Mouse (Mus musculus) liver, postnatal 0 days (tissue): Measurements from ENCODE around the gene 4930507D05Rik. TPM values are rescaled to one million over a fixed set of nuclear protein-coding genes. Genes with fewer than 3 reads are reported as not detected.
A peak's percentile ranks its signal among the peaks of the same experiment; 100 is the strongest.

Experiments used
- ATAC-seq: fragments of 200-750 bp; cut with Nextera tagmentation; 2 replicates; pipeline ENCODE4 v1.8.0; 2017; ENCODE audit warnings: mild to moderate bottlenecking, moderate library complexity
- DNase-seq: peaks from one replicate; pipeline ENCODE4 v3.0.0-alpha.2; 2016
- H3K27ac ChIP-seq: fragments of 300-500 bp; sonication (generic); 2 replicates; pipeline ENCODE4 v1.5.1; 2014; ENCODE audit warnings: antibody characterized with exemption, moderate library complexity, mild to moderate bottlenecking, low read depth
- H3K27me3 ChIP-seq: fragments of 300-500 bp; sonication (generic); 2 replicates; pipeline ENCODE4 v1.6.1; 2014; ENCODE audit warnings: low read length, control low read depth, mixed read lengths; ENCODE audit not compliant: insufficient read depth
- H3K36me3 ChIP-seq: fragments of 300-500 bp; sonication (generic); replicated peaks from 2 replicates; pipeline ENCODE4 v1.6.1; 2014; ENCODE audit warnings: mild to moderate bottlenecking, control low read depth, low read length, moderate library complexity, mixed read lengths; ENCODE audit not compliant: insufficient read depth
- H3K4me1 ChIP-seq: fragments of 300-500 bp; sonication (generic); 2 replicates; pipeline ENCODE4 v1.6.1; 2014; ENCODE audit warnings: antibody characterized with exemption, mild to moderate bottlenecking, control low read depth; ENCODE audit not compliant: insufficient read depth
- H3K4me2 ChIP-seq: fragments of 300-500 bp; sonication (generic); 2 replicates; pipeline ENCODE4 v1.6.1; 2014; ENCODE audit warnings: low read depth, mild to moderate bottlenecking, low read length, moderate library complexity, mixed read lengths
- H3K4me3 ChIP-seq: fragments of 300-500 bp; sonication (generic); 2 replicates; pipeline ENCODE4 v1.5.1; 2014; ENCODE audit warnings: low read depth, low read length
- H3K9ac ChIP-seq: fragments of 300-500 bp; sonication (generic); replicated peaks from 2 replicates; pipeline ENCODE4 v1.6.1; 2014; ENCODE audit warnings: mild to moderate bottlenecking, moderate library complexity
- H3K9me3 ChIP-seq: fragments of 300-500 bp; sonication (generic); 2 replicates; pipeline ENCODE4 v1.6.1; 2016; ENCODE audit warnings: mild to moderate bottlenecking, control low read depth, low read length, mixed read lengths
- CTCF ChIP-seq: sonication (generic); IDR thresholded peaks from 2 replicates; pipeline ENCODE4 v1.5.1; 2016; ENCODE audit warnings: antibody characterized with exemption, low read depth
- EP300 ChIP-seq: IDR thresholded peaks from 2 replicates; pipeline ENCODE4 v1.6.1; 2016; ENCODE audit warnings: antibody characterized with exemption, low read depth, mild to moderate bottlenecking
- WGBS: fragments of 180-500 bp; shearing (Covaris S2); extraction: QIAGEN DNeasy Blood & Tissue Kit; methylation state at CpG from one replicate; pipeline ENCODE4 v1.1.7; 2014; ENCODE audit not compliant: insufficient replicate concordance; 5-methylcytosine and 5-hydroxymethylcytosine counted together
- polyA plus RNA-seq: library from polyadenylated mRNA; unstranded; fragments of >200 nt; fragmentation: Nextera tagmentation; extraction: Ambion mirVana; gene quantifications from 2 replicates; pipeline ENCODE4 v1.2.1, GENCODE M21; 2015

Gene 4930507D05Rik
- polyA plus RNA-seq, 1 experiment from 2014 or later: not detected

DNA sequence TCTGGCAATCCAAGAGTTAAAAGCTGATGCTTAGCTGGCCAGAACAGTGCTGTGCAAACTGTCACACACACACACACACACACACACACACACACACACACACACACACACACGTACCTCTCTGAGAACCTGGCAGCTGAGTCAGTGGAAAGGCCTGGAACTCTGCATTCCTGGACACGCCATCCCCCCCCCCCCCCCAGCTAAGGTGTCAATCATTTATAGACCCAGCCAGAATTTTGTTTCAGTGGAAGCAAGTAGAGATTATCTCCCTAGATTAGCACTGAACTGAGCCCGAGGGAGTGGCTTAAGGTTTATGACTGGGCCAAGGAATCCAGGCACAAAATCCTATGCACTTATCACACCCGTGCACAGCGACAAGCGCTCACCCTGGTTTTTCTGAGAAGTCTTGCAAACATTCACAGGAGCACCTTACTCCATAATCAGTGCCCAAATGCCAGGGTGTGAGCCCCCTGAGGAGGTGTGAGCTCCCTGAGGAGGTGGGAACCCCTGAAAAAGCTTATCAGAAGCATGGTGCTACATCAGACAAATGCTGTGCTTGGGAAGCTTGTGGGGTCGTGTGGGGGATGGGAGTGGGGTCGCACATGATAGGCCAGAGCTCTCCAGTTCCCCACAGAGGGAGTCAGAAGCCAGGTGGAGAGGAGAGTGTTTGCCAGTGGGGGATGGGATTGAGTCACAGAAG is 36.2 kb upstream of the 4930507D05Rik start:
- no peak overlapping the region for H3K27ac ChIP-seq
- H3K4me3 ChIP-seq: no peak overlapping the region
- no peak for TF ChIP-seq EP300
- no peak for TF ChIP-seq CTCF
- no peaks in the 10 kb centered on the region for H3K36me3 ChIP-seq
- DNase-seq: peak; percentile 54
- WGBS: 18% methylated on average over 8 of the region's 8 CpGs
- H3K27me3 ChIP-seq: no peaks in the 10 kb centered on the region
- H3K9ac ChIP-seq: no peak overlapping the region
- no peaks in the 10 kb centered on the region for H3K9me3 ChIP-seq
- H3K4me1 ChIP-seq: peaks cover 5% of the 10 kb centered on the region
- no peak overlapping the region for H3K4me2 ChIP-seq
- ATAC-seq: peak; percentile 54

DNA sequence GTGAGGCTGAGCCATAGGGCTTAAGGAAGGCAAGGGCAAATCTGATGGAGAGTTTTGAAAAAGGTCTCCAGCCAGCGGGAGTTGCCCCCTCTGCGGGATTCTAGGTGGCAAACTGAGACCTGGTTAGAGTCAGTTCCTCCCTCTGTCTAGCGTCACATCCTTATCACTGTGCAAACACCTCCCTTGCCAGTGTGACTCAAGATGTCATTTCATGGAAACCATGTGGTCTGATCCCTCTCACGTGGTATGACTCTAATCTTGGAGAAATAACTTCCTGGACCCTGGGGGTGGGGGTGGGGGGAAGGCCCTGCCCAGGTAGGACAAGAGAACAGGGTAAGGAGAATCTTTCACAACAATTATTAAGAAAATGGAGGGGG is 35.7 kb upstream of the 4930507D05Rik start:
- H3K4me1 ChIP-seq: peaks cover 5% of the 10 kb centered on the region
- no peak overlapping the region for H3K4me3 ChIP-seq
- peak; percentile 47 for ATAC-seq
- H3K9me3 ChIP-seq: no peaks in the 10 kb centered on the region
- 15% methylated on average over 4 of the region's 4 CpGs for WGBS
- H3K4me2 ChIP-seq: no peak overlapping the region
- TF ChIP-seq CTCF (no peak), EP300 (no peak)
- no peak overlapping the region for H3K9ac ChIP-seq
- no peaks in the 10 kb centered on the region for H3K36me3 ChIP-seq
- H3K27ac ChIP-seq: no peak overlapping the region
- no peaks in the 10 kb centered on the region for H3K27me3 ChIP-seq
- no peak for DNase-seq

DNA sequence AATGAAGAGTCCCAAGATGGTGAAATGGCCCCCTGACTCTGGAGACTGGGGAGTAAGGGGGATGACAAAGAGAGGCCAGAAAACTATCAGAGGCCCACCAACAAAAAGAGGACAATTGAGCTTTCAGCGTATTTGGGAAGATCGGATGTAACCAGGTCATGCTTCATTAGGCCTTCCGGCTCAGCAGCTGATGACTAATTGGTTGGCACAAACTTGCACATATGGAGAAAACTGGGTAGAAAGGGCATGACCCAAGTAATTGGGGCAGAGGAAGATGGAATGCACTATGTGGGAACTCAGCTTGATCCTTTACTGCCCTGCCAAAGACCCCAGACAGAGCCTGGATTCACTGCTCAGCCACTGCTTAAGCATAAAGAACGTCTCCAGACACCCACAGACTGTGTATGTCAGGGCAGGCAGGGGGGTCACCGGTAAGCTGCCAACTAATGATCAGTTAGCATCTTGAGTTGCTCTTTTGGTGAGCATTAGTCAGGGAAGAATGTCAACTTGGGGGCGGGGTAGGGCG is 30.4 kb upstream of the 4930507D05Rik start:
- DNase-seq (no peak), ATAC-seq (no peak)
- H3K9ac ChIP-seq: no peak overlapping the region
- no peaks in the 10 kb centered on the region for H3K36me3 ChIP-seq
- no peaks in the 10 kb centered on the region for H3K27me3 ChIP-seq
- no peak overlapping the region for H3K4me2 ChIP-seq
- 80% methylated on average over 7 of the region's 7 CpGs for WGBS
- peaks cover 5% of the 10 kb centered on the region for H3K4me1 ChIP-seq
- no peak for TF ChIP-seq EP300
- H3K4me3 ChIP-seq: no peak overlapping the region
- H3K27ac ChIP-seq: no peak overlapping the region
- H3K9me3 ChIP-seq: no peaks in the 10 kb centered on the region

DNA sequence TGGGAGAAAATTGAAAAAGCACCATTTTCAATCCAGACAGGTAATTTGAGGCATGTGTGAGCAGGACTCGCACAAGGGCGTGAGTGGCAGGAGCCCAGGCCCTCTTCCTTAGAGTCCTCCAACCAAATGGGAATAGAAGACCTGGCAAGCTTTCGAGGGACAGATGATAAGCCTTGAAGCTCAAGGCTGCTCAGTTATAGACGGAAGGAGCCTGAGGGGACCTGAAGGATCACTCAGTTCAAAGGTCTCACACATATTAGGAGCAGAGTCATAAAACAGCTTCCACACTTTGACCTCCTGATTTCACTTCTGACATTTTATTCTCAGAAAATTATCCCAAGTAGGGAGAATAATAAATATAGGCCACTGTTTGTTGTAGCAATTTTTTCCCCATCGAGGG is 29.9 kb upstream of the 4930507D05Rik start:
- H3K4me2 ChIP-seq: no peak overlapping the region

DNA sequence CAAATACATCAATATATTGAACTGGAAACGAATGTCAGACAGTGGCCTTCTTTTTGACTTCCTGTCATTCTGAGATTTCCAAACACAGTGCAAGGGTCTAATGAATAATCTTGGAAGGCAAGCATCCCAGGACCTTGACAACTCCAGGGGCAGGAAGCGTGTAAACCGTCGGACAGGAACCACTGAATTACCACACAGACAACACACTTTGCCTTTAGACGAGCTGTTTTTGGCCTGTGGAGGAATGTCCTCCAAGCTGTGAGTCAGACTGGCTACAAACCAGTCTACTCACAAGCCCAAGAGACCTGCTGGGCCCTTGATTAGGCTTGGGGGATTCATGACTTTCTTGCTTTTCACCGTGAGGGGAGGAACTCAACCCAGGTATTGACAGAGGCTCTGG is 28.9 kb upstream of the 4930507D05Rik start:
- ATAC-seq: no peak
- Histone ChIP-seq H3K4me2 (no peak overlapping the region), H3K27ac (no peak overlapping the region), H3K4me3 (no peak overlapping the region), H3K9me3 (no peaks in the 10 kb centered on the region), H3K4me1 (peaks cover 7% of the 10 kb centered on the region; the same call in 1 of the 2 replicates), H3K9ac (no peak overlapping the region), H3K36me3 (no peaks in the 10 kb centered on the region), H3K27me3 (no peaks in the 10 kb centered on the region)
- TF ChIP-seq EP300 (no peak), CTCF (no peak)
- 29% methylated on average over 6 of the region's 6 CpGs for WGBS
- no peak for DNase-seq

More for the DNA sequence above, 29.9 kb upstream of the 4930507D05Rik start:
- WGBS: 75% methylated on average over 5 of the region's 5 CpGs
- Histone ChIP-seq H3K4me3 (no peak overlapping the region), H3K9me3 (no peaks in the 10 kb centered on the region), H3K4me1 (peaks cover 5% of the 10 kb centered on the region; the same call in 1 of the 2 replicates), H3K27ac (no peak overlapping the region), H3K27me3 (no peaks in the 10 kb centered on the region), H3K9ac (no peak overlapping the region), H3K36me3 (no peaks in the 10 kb centered on the region)
- no peak for DNase-seq
- ATAC-seq: no peak
- TF ChIP-seq CTCF (no peak), EP300 (no peak)

DNA sequence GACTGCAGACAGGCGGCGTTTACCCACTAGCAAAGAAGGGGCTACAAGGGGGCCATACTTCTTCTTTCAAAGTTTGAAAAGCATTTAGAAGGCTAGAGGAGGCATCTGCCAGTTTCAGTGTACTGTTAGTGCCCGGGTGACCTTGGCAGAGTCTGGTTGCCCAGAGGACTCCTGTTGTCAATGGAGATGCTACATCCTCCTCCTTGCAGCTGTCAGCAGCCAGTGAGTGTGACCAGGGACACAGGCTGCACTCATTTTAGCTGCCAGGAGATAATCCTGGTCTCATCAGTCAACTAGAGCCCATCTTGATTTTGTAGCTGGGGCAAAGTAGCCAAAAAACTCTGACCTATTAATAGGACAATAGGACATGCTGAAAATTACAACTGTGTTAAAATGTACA is 28.2 kb upstream of the 4930507D05Rik start:
- WGBS: 60% methylated on average over 3 of the region's 3 CpGs
- Histone ChIP-seq H3K27ac (no peak overlapping the region), H3K4me1 (peaks cover 7% of the 10 kb centered on the region; the same call in 1 of the 2 replicates), H3K36me3 (no peaks in the 10 kb centered on the region), H3K4me2 (no peak overlapping the region), H3K9me3 (no peaks in the 10 kb centered on the region), H3K4me3 (no peak overlapping the region), H3K9ac (no peak overlapping the region), H3K27me3 (no peaks in the 10 kb centered on the region)
- DNase-seq (no peak), ATAC-seq (no peak)
- TF ChIP-seq EP300: no peak
- no peak for TF ChIP-seq CTCF
